Mouse (Mus musculus): ENCODE results near the gene Kif6. TPM values are rescaled to one million over a fixed set of nuclear protein-coding genes. Genes with fewer than 3 reads are reported as not detected.

Kif6 gene
- polyA plus RNA-seq, 1 experiment from 2014 or later = 0.92 TPM

DNA sequence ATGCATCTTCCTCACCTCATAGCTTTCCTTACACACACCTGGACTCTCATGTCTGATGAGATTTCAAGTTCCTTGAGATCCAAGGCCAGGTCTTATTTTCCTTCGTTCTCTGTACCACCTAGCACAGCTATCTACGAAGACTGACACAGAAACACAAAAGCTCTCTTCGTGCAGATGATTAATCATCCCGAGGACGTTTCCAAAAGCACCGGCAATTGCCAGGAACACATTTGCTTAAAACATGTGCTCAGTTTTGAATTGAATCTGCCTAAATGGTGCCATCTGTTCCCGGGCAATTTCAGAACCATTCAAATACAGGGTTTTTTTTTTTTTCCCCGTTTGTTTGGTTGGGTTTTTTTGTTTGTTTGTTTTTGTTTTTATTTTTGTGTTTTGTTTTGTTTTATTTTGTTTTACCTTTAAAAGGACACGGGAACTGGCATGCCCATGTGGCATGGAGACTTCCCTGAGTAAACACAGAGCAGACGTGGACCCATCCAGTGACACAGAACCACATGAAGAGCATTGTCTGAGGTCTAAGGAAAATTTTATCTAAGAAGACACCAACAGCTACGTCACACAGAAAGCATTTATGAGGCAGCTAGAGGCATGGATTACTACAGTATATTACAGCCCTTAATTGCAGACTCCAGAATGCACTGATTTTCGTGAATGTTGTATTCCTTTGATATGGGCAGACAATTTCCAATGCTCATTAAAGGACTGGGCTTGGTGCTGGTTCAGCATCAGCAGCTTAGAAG lies 88.7 kb downstream of the Kif6 start:
- 69% methylated on average over 12 of the region's 12 CpGs for WGBS
- DNase-seq (ENCODE audit: low spot score) = no peak
- no peaks in the 10 kb centered on the region for H3K4me1 ChIP-seq (replicated peaks; ENCODE audit: control insufficient read depth, insufficient read depth, low read length)

DNA sequence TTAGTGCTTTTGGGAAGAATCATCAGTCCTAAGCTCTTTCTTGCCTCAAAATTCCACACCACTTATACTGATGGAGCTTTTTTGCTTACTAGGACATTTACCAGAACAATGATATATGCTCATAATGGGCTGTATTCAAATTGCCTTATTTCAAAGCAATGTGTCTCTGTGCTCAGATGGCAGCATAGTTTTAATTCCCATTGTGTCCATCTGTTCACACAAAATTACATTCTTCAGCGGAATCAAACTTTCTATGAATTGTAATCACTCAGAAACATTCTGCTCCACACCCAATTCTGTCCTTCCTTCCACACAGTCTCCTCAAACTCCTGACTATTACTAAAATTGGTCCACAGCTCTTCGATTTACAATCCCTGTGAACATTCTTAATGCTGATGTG lies 94.3 kb downstream of the Kif6 start:
- Histone ChIP-seq H3K9ac (ENCODE audit: low read depth, low read length) (no peak overlapping the region), H3K27me3 (replicated peaks; ENCODE audit: control insufficient read depth, insufficient read depth, low read length) (no peaks in the 10 kb centered on the region), H3K4me2 (no peak overlapping the region), H3K4me1 (replicated peaks; ENCODE audit: control insufficient read depth, insufficient read depth, low read length) (no peaks in the 10 kb centered on the region), H3K27ac (ENCODE audit: low read depth, low read length) (no peak overlapping the region), H3K9me3 (ENCODE audit: control insufficient read depth, low read length) (no peaks in the 10 kb centered on the region), H3K4me3 (ENCODE audit: low read depth, low read length) (no peak overlapping the region), H3K36me3 (ENCODE audit: control insufficient read depth, insufficient read depth, low read length) (no peaks in the 10 kb centered on the region)
- 68% methylated on average over 2 of the region's 2 CpGs for WGBS
- ATAC-seq (replicated peaks; ENCODE audit: low FRiP score) (no peak), DNase-seq (ENCODE audit: low spot score) (no peak)

More for the DNA sequence above, 88.7 kb downstream of the Kif6 start:
- Histone ChIP-seq H3K4me3 (ENCODE audit: low read depth, low read length) (no peak overlapping the region), H3K9ac (ENCODE audit: low read depth, low read length) (no peak overlapping the region), H3K4me2 (no peak overlapping the region), H3K27ac (ENCODE audit: low read depth, low read length) (no peak overlapping the region), H3K36me3 (ENCODE audit: control insufficient read depth, insufficient read depth, low read length) (no peaks in the 10 kb centered on the region), H3K9me3 (ENCODE audit: control insufficient read depth, low read length) (no peaks in the 10 kb centered on the region), H3K27me3 (replicated peaks; ENCODE audit: control insufficient read depth, insufficient read depth, low read length) (no peaks in the 10 kb centered on the region)
- no peak for ATAC-seq (replicated peaks; ENCODE audit: low FRiP score)

DNA sequence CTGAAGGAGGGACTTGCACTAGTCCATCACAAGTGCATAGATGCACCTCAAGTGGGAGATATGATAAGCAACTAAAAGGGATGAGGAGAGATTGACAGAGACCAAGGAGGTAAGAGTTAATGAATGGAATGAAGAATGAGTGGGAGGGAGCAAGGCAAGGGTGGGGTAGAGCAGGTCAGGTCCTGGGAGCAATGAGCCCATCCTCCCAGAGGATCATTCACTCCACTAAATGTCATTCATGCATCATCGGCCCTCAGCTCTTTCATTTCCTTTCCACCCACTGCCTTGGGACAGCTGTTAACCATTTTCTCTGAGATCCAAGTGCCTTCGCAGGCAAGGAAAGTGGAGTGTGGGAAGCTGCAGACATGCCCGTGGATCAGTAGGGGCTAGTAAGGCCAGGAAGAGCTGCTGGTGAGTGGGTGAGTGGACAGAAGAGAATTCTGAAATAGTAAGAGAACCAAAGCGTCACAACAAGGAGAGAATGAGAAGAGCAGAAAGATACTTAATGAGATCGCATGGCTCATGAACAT lies 95.2 kb downstream of the Kif6 start:
- no peaks in the 10 kb centered on the region for H3K9me3 ChIP-seq (ENCODE audit: control insufficient read depth, low read length)
- H3K4me2 ChIP-seq = no peak overlapping the region
- no peak overlapping the region for H3K27ac ChIP-seq (ENCODE audit: low read depth, low read length)
- WGBS = 82% methylated on average over 5 of the region's 5 CpGs
- no peaks in the 10 kb centered on the region for H3K36me3 ChIP-seq (ENCODE audit: control insufficient read depth, insufficient read depth, low read length)
- DNase-seq (ENCODE audit: low spot score) = no peak
- no peak overlapping the region for H3K9ac ChIP-seq (ENCODE audit: low read depth, low read length)
- no peak for ATAC-seq (replicated peaks; ENCODE audit: low FRiP score)
- no peaks in the 10 kb centered on the region for H3K4me1 ChIP-seq (replicated peaks; ENCODE audit: control insufficient read depth, insufficient read depth, low read length)
- no peak overlapping the region for H3K4me3 ChIP-seq (ENCODE audit: low read depth, low read length)
- no peaks in the 10 kb centered on the region for H3K27me3 ChIP-seq (replicated peaks; ENCODE audit: control insufficient read depth, insufficient read depth, low read length)

DNA sequence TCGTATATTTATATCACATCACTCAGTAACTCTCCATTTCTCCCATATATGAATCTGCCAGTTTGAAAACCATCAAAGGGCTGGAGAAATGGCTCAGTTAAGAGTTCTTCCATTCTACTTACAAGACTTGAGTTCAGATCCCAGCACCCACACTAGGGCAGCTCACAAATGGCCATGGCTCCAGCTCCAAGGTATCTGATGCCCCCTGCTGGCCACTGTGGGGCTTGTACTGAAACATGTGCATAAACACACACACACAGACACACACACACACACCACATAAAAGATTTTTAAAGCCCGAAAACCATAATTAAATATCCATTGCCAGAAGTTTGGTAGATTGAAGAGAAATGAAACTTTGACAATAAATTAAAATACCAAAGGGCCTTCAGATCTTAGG lies 111.3 kb downstream of the Kif6 start:
- Histone ChIP-seq H3K4me1 (replicated peaks; ENCODE audit: control insufficient read depth, insufficient read depth, low read length) (no peaks in the 10 kb centered on the region), H3K27me3 (replicated peaks; ENCODE audit: control insufficient read depth, insufficient read depth, low read length) (no peaks in the 10 kb centered on the region), H3K4me3 (ENCODE audit: low read depth, low read length) (no peak overlapping the region), H3K9me3 (ENCODE audit: control insufficient read depth, low read length) (no peaks in the 10 kb centered on the region), H3K27ac (ENCODE audit: low read depth, low read length) (no peak overlapping the region), H3K4me2 (no peak overlapping the region), H3K36me3 (ENCODE audit: control insufficient read depth, insufficient read depth, low read length) (no peaks in the 10 kb centered on the region), H3K9ac (ENCODE audit: low read depth, low read length) (no peak overlapping the region)
- ATAC-seq (replicated peaks; ENCODE audit: low FRiP score) (no peak), DNase-seq (ENCODE audit: low spot score) (no peak)
- 88% methylated on average over 2 of the region's 2 CpGs for WGBS

DNA sequence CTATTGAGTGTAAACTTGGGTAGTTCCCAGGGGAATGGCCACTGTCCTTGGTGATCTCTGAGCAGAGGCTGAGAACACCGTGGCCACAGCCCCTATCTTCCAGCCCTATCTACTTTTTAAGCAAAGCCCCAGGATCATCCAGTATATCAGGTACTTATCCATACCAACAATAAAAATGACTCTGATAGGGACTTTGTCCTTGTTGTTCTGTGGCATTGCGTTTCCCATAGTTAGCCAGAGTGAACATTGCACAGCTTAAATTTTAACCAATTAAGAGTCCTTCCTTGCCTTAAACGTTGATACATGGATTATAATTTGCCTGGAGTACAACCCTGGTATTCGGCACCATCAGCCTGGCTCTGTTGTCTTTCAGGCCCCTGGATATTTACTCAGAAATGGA lies 112.0 kb downstream of the Kif6 start:
- Histone ChIP-seq H3K4me2 (no peak overlapping the region), H3K4me1 (replicated peaks; ENCODE audit: control insufficient read depth, insufficient read depth, low read length) (no peaks in the 10 kb centered on the region), H3K9ac (ENCODE audit: low read depth, low read length) (no peak overlapping the region), H3K9me3 (ENCODE audit: control insufficient read depth, low read length) (no peaks in the 10 kb centered on the region), H3K36me3 (ENCODE audit: control insufficient read depth, insufficient read depth, low read length) (no peaks in the 10 kb centered on the region), H3K27me3 (replicated peaks; ENCODE audit: control insufficient read depth, insufficient read depth, low read length) (no peaks in the 10 kb centered on the region), H3K4me3 (ENCODE audit: low read depth, low read length) (no peak overlapping the region), H3K27ac (ENCODE audit: low read depth, low read length) (no peak overlapping the region)
- ATAC-seq (replicated peaks; ENCODE audit: low FRiP score) = no peak
- no peak for DNase-seq (ENCODE audit: low spot score)
- 85% methylated on average over 4 of the region's 4 CpGs for WGBS

DNA sequence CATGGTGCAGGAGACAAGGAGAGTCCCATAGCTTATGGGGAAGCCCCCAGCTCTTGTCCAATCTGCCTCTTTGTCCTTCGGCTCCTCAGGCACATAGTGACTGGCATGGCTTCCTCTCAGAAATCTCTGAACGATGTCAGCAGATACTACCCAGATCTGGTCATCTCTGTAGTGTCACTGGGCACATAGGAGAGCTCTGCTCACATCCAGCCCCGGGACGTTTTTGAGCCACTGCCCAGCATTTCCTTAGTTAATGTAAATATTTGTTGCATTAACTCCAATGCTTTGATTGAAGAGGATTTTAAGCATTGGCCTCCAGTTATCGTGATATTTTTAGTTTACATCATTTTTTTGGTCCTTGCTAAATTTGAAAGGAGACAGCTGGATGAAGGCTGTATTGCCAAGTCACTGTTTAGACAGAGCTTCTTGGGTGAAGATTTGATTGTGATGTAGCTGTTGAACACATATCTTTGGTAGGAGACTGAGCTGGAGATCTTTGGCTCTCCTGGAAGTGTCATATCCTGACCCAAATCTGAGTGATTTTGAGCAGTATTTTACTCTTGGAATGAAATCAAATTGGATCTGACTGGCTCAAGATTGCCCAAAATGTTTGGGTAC lies 112.6 kb downstream of the Kif6 start:
- Histone ChIP-seq H3K4me3 (ENCODE audit: low read depth, low read length) (no peak overlapping the region), H3K36me3 (ENCODE audit: control insufficient read depth, insufficient read depth, low read length) (no peaks in the 10 kb centered on the region), H3K4me1 (replicated peaks; ENCODE audit: control insufficient read depth, insufficient read depth, low read length) (no peaks in the 10 kb centered on the region), H3K9me3 (ENCODE audit: control insufficient read depth, low read length) (no peaks in the 10 kb centered on the region), H3K27ac (ENCODE audit: low read depth, low read length) (no peak overlapping the region), H3K4me2 (no peak overlapping the region), H3K27me3 (replicated peaks; ENCODE audit: control insufficient read depth, insufficient read depth, low read length) (no peaks in the 10 kb centered on the region), H3K9ac (ENCODE audit: low read depth, low read length) (no peak overlapping the region)
- ATAC-seq (replicated peaks; ENCODE audit: low FRiP score) (no peak), DNase-seq (ENCODE audit: low spot score) (no peak)
- WGBS = 70% methylated on average over 5 of the region's 5 CpGs

DNA sequence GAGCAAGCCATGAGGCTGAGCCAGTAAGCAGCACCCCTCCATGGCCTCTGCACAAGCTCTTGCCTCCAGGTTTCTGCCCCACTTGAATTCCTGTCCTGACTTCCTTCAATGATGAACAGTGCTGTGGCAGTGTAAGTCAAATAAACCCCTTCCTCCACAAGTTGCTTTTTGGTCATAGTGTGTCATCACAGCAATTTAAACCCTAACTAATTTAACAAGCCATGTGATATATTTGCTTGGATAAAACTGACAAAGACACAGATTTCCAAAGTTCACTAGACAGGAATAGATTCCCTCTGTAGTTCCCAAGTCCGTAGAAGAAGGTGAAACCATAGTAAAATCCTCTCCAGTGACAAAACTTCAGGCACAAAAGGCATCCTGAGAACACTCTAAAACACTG lies 114.9 kb downstream of the Kif6 start:
- 70% methylated on average over 1 of the region's 1 CpGs for WGBS
- DNase-seq (ENCODE audit: low spot score) (no peak), ATAC-seq (replicated peaks; ENCODE audit: low FRiP score) (no peak)
- no peak overlapping the region for H3K4me3 ChIP-seq (ENCODE audit: low read depth, low read length)
- no peak overlapping the region for H3K4me2 ChIP-seq
- no peaks in the 10 kb centered on the region for H3K4me1 ChIP-seq (replicated peaks; ENCODE audit: control insufficient read depth, insufficient read depth, low read length)
- no peak overlapping the region for H3K27ac ChIP-seq (ENCODE audit: low read depth, low read length)
- H3K36me3 ChIP-seq (ENCODE audit: control insufficient read depth, insufficient read depth, low read length) = no peaks in the 10 kb centered on the region
- H3K9ac ChIP-seq (ENCODE audit: low read depth, low read length) = no peak overlapping the region
- no peaks in the 10 kb centered on the region for H3K27me3 ChIP-seq (replicated peaks; ENCODE audit: control insufficient read depth, insufficient read depth, low read length)
- no peaks in the 10 kb centered on the region for H3K9me3 ChIP-seq (ENCODE audit: control insufficient read depth, low read length)

DNA sequence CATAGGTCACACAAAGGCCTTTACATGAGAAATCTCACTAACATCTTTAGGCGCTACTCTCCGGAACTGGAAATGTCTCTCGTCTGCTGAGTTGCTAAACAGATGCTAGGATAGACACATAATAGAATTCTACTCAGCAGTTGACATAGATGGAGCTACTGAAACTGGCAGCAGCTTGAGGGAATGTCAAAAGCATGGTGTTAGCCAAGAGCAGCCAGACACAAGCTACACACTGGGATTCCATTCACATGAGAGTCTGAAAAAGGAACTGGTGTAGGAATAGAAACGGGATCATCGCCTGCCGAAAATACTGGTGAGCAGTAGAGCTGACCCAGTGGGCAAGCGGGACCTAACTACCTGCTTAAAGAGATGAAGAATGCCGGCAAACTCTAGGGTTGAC lies 117.8 kb downstream of the Kif6 start:
- no peak overlapping the region for H3K27ac ChIP-seq (ENCODE audit: low read depth, low read length)
- H3K36me3 ChIP-seq (ENCODE audit: control insufficient read depth, insufficient read depth, low read length) = no peaks in the 10 kb centered on the region
- ATAC-seq (replicated peaks; ENCODE audit: low FRiP score) (no peak), DNase-seq (ENCODE audit: low spot score) (no peak)
- H3K4me2 ChIP-seq = no peak overlapping the region
- no peaks in the 10 kb centered on the region for H3K9me3 ChIP-seq (ENCODE audit: control insufficient read depth, low read length)
- no peaks in the 10 kb centered on the region for H3K4me1 ChIP-seq (replicated peaks; ENCODE audit: control insufficient read depth, insufficient read depth, low read length)
- 92% methylated on average over 8 of the region's 8 CpGs for WGBS
- H3K4me3 ChIP-seq (ENCODE audit: low read depth, low read length) = no peak overlapping the region
- no peaks in the 10 kb centered on the region for H3K27me3 ChIP-seq (replicated peaks; ENCODE audit: control insufficient read depth, insufficient read depth, low read length)
- H3K9ac ChIP-seq (ENCODE audit: low read depth, low read length) = no peak overlapping the region

DNA sequence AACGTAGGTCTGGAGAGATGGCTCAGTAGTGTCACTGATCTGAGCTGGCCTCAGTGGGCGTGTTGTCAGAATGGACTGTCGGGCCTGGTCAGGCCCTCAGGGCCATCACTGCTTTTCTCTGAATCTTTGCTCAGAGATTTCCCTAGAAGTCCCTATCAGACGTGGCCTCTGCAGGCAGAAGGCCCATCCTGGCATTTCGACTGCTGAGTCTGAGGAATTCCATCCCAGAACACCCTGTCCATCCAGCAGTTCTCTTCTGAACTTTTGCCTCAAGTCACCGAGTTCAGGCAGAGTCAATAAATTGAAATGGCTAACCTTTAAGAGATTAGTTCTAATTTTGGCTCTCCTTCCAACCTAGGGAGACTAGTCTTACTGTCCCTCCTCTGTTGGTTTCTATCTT lies 119.1 kb downstream of the Kif6 start:
- Histone ChIP-seq H3K4me1 (replicated peaks; ENCODE audit: control insufficient read depth, insufficient read depth, low read length) (no peaks in the 10 kb centered on the region), H3K4me3 (ENCODE audit: low read depth, low read length) (no peak overlapping the region), H3K27me3 (replicated peaks; ENCODE audit: control insufficient read depth, insufficient read depth, low read length) (no peaks in the 10 kb centered on the region), H3K36me3 (ENCODE audit: control insufficient read depth, insufficient read depth, low read length) (no peaks in the 10 kb centered on the region), H3K9me3 (ENCODE audit: control insufficient read depth, low read length) (no peaks in the 10 kb centered on the region), H3K27ac (ENCODE audit: low read depth, low read length) (no peak overlapping the region), H3K9ac (ENCODE audit: low read depth, low read length) (no peak overlapping the region), H3K4me2 (no peak overlapping the region)
- ATAC-seq (replicated peaks; ENCODE audit: low FRiP score) (no peak), DNase-seq (ENCODE audit: low spot score) (no peak)
- WGBS = 70% methylated on average over 6 of the region's 6 CpGs

Measured in liver, embryonic 11.5 days (tissue).